Mouse (Mus musculus): ENCODE measurements around the gene Fli1.
A peak's percentile ranks its signal among the peaks of the same experiment; 100 is the strongest.

The Fli1 gene

DNA sequence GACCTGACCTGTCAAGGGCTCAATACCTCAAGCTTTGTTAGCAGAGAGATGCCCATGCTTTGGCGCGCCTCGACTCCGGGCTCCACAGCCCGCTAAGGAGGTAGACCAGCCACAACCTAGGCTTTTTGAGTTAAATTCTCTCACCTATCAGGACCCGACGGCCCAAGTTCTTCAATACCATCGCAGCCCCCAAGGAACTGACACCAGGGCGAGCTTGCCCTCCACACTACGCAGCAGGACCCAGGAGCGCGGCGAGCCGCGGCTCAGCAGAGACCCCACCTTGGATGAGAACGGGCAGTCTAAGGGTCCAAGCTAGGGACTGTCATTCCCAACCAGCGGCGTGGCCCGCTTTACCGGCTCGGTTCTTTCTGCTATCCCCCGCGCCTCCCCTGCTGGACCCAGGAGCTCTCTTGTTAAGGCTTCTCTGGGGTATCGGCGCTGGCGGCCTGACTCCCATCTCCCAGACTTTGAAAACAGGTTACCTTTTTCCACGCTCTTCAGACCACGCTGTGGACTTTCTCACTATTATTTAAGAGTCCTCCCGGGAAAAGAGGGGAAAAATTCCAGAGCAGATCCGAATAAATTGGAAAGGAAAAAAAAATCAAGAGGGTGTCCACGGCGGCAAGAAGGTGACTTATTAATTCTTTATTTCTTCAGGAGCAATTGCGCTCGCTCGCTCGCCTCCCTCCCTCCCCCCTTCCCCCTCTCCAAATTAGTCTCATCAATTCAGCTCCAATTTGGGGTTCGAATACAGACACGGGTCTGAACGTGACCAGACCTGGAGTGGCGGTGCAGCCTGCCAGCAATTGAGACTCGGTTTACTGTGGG lies at the start of gene Fli1:
Gene Fli1 (minus strand): TSS at position 650 of the 828 bp plus-strand sequence.
- DNase-seq: no peak

- DNase-seq: peak; percentile 37
Observed at GRCm38 (mm10) chr9:32591732-32592582, 49.3 kb upstream of the Fli1 start.

DNA sequence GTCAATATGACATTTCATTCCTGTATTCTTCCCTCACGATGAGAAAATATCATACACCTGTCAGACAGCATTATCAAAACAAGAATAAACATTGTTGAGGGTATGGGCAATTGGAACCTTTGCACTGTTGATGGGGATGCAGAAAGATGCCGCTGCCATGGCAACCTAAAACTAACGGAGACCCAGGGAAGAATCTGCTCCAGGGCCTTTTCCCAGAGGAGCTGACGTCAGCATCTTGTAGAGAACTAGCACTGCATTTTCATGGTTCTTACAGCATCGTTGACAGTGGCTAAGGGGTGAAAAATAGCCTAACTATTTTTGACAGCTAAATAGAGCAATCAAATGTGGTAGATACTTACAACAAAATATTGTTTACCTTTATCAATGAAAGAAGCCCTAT lies 47.9 kb upstream of the Fli1 start:
- no peak for DNase-seq

DNA sequence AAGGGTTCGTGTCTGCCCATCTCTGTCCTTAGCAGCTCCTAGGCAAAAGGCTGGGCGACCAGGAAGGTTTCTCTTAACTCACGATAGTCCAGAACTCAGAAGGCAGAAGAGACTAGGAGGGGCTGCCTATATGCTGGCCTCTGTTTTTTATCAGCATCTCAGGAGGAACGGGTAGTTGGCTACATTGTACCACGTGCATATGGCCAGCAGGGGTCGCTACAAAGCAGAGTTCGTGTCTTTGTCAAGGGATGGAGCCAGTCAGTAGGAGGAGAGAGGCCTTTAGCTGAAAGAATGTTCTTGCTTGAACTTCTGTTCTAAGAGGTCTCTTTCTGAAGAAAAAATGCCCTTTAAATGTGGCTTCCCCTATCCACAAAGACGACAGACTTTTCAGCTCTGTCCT lies 47.2 kb upstream of the Fli1 start:
- peak; percentile 48 for DNase-seq

- DNase-seq: no peak
Observed at GRCm38 (mm10) chr9:32585357-32585756, 42.7 kb upstream of the Fli1 start.

DNA sequence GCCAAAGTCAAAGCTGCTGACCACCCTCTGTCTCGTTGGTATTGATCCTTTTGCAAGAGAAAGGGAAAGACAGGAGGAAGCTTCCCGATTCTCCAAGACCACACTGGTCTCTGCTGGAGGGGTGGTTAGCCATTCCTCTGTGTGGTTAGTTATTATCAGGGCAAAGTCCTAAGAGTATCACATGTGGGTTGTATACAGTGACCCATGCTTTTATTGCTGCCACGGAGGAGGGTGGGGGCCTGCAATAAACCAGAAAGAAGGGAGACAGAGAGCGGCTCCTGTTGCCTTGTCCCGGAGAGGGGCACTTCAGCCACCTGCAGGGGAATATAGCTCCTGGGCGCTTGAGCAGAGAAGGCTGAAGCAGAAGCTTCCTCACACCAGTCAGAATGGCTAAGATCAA lies 41.2 kb upstream of the Fli1 start:
- no peak for DNase-seq

DNA sequence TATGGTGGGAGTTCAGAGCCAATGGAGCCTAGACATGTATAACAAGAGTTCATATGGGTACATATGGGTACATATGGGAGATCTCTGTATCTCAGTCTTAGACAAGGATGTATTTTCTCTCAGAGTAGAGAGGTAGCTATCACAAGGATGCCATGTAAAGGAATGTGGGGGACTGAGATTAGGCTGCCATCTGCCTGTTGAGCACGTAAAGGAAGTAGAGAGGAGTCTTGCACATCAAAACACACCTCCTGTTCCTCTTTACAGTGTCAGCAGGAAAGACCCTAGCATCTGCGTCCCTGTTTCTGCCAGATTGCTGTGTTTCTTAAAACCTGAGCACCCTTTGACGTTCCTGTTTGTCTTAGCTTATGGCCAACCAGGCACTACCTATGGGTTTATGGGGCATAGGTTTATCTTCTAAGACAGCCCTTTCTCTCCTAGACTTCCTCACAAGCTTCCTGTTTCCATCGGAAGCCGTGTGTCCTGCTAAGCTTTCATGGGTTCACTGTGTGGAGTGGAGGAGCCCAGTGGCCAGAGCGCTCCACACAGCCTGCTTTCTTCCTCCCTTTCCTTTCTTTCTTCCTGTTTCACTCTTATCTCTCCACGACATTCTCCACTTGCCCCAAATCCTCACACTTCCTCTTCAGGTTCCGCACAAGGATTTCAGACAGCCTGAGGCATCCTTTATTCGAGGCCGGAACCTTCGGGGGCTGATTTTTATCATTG lies 39.4 kb upstream of the Fli1 start:
- no peak for DNase-seq

- no peak for DNase-seq
Observed at GRCm38 (mm10) chr9:32578411-32578810, 35.8 kb upstream of the Fli1 start.

GRCm38 (mm10) chr9:32573638-32574037 lies 31.0 kb upstream of the Fli1 start:
- no peak for DNase-seq

GRCm38 (mm10) chr9:32571676-32572075 lies 29.0 kb upstream of the Fli1 start:
- DNase-seq: no peak

- DNase-seq: no peak
Observed at GRCm38 (mm10) chr9:32570547-32570946, 27.9 kb upstream of the Fli1 start.

GRCm38 (mm10) chr9:32569261-32569660 lies 26.6 kb upstream of the Fli1 start:
- no peak for DNase-seq

- no peak for DNase-seq
Observed at GRCm38 (mm10) chr9:32567603-32568002, 24.9 kb upstream of the Fli1 start.

GRCm38 (mm10) chr9:32565309-32565708 lies 22.6 kb upstream of the Fli1 start:
- no peak for DNase-seq

DNA sequence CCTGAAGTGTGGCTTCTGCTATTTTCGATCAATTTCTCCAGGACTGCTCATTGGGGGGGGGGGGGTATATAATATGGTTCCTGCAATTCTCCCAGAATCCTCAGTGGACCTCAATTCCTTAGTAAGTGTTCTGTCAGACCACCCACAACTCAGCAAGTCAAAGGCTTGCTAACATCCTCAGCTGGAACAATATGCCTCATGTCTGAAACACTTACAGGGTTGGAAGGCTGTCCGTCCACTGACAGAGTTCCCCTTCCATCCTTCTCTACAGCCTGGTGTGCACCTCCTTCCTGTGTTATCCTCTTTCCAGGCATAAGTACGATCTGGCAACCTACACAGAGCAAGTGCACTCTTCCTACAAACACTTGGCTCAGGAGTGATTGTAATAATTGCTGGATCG lies 20.2 kb upstream of the Fli1 start:
- DNase-seq: no peak

GRCm38 (mm10) chr9:32562409-32562808 lies 19.7 kb upstream of the Fli1 start:
- no peak for DNase-seq

- DNase-seq: no peak
Observed at GRCm38 (mm10) chr9:32561190-32561890, 18.7 kb upstream of the Fli1 start.

- DNase-seq: no peak
Observed at GRCm38 (mm10) chr9:32559859-32560258, 17.2 kb upstream of the Fli1 start.

GRCm38 (mm10) chr9:32559454-32559853 lies 16.8 kb upstream of the Fli1 start:
- no peak for DNase-seq

DNA sequence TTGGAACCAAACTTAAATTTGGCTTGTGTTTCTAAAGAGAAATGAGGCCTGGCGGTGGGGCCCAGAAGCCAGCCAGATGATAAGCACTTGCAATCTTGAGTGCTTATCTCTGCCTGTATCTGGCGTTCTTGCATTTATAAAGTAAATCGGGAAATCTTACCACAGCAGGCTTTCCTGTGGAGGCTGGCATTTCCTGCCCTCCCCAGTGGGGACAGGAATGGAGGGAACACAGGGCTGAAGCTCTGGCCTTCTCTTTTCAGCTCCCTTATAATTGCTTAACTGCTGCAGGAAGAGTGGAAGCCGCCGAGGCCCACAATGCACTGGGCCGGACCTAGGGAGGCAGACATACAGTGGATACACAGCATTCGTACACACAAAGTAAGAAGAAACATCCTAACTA lies 13.7 kb upstream of the Fli1 start:
- no peak for DNase-seq

DNA sequence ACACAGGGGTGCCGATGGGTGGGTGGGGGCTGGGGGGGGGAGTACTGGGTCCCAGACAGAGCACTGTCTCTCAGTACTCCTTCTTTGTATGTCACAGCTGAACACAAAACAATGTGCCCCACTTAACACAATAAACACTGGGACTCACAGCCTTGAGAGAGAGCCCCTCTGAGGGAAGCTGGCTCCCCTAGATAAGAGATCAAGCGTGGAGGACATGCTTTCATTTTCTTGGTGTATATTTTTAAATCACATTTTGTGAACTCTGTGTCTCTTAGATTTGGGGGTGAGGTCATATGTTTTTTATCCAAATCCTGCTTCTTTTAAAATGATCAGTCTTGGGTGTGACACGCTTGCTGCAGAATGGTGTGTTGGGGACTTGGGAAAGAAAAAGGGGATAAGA lies 12.6 kb upstream of the Fli1 start:
- DNase-seq: no peak

GRCm38 (mm10) chr9:32550541-32550940 lies 7.9 kb upstream of the Fli1 start:
- no peak for DNase-seq
